Mouse (Mus musculus) stomach, postnatal 0 days (tissue): ENCODE data around the gene Sp8.

Source experiments
- CTCF ChIP-seq: IDR thresholded peaks from 2 replicates; pipeline ENCODE4 v1.5.1; 2016; ENCODE audit warnings: antibody characterized with exemption, low read depth, mild to moderate bottlenecking, moderate library complexity
- EP300 ChIP-seq: optimal IDR thresholded peaks from 2 replicates; pipeline ENCODE3; 2016; ENCODE audit warnings: antibody characterized with exemption

DNA sequence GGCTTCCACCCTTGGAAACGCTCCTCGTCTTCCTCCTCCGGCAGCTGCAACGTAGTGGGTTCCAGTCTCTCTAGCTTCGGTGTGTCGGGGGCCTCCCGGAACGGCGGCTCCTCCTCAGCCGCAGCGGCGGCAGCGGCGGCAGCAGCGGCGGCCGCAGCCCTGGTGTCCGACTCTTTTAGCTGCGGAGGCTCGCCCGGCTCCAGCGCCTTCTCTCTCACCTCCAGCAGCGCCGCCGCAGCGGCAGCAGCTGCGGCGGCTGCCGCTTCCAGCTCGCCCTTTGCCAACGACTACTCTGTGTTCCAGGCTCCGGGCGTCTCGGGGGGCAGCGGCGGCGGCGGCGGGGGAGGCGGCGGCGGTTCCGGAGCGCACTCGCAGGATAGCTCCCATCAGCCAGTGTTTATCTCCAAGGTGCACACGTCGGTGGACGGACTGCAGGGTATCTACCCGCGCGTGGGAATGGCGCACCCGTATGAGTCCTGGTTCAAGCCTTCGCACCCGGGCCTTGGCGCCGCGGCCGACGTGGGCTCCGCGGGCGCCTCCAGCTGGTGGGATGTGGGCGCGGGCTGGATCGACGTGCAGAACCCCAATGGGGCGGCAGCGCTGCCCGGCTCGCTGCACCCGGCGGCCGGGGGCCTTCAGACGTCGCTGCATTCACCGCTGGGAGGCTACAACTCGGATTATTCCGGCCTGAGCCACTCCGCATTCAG, 2.5 kb downstream of the Sp8 start:
- TF ChIP-seq CTCF, result peak; percentile 34; the same call in 1 of the 2 replicates
- no peak for TF ChIP-seq EP300
